Mouse (Mus musculus) intestine, postnatal 0 days (tissue): ENCODE measurements around the gene Klb. TPM values are rescaled to one million over a fixed set of nuclear protein-coding genes. Genes with fewer than 3 reads are reported as not detected.

Experiments
- ATAC-seq: fragments of 200-750 bp; cut with Nextera tagmentation; 2 replicates; pipeline ENCODE4 v1.8.0; 2017; ENCODE audit warnings: mild to moderate bottlenecking, moderate TSS enrichment, moderate library complexity
- H3K27ac ChIP-seq: fragments of 300-500 bp; sonication (generic); 2 replicates; pipeline ENCODE4 v1.5.1; 2014; ENCODE audit warnings: mild to moderate bottlenecking, low read depth, low read length, moderate library complexity
- H3K27me3 ChIP-seq: fragments of 300-500 bp; sonication (generic); replicated peaks from 2 replicates; pipeline ENCODE4 v1.6.1; 2014; ENCODE audit warnings: low read length, mixed read lengths; ENCODE audit not compliant: control insufficient read depth, insufficient read depth
- H3K36me3 ChIP-seq: fragments of 300-500 bp; sonication (generic); 2 replicates; pipeline ENCODE4 v1.6.1; 2014; ENCODE audit warnings: mild to moderate bottlenecking, moderate library complexity; ENCODE audit not compliant: control insufficient read depth, insufficient read depth
- H3K4me1 ChIP-seq: fragments of 300-500 bp; sonication (generic); replicated peaks from 2 replicates; pipeline ENCODE4 v1.6.1; 2014; ENCODE audit warnings: antibody characterized with exemption, low read length, mixed read lengths; ENCODE audit not compliant: control insufficient read depth, insufficient read depth
- H3K4me2 ChIP-seq: fragments of 300-500 bp; sonication (generic); replicated peaks from 2 replicates; pipeline ENCODE4 v1.6.1; 2014; ENCODE audit warnings: low read depth, mild to moderate bottlenecking, moderate library complexity
- H3K4me3 ChIP-seq: fragments of 300-500 bp; sonication (generic); 2 replicates; pipeline ENCODE4 v1.5.1; 2014; ENCODE audit warnings: low read depth, low read length
- H3K9ac ChIP-seq: fragments of 300-500 bp; sonication (generic); 2 replicates; pipeline ENCODE4 v1.6.1; 2014; ENCODE audit warnings: mild to moderate bottlenecking, low read depth, low read length
- H3K9me3 ChIP-seq: fragments of 300-500 bp; sonication (generic); 2 replicates; pipeline ENCODE4 v1.6.1; 2016; ENCODE audit warnings: mixed run types; ENCODE audit not compliant: control insufficient read depth
- CTCF ChIP-seq: sonication (generic); IDR thresholded peaks from 2 replicates; pipeline ENCODE4 v1.5.1; 2016; ENCODE audit warnings: low read depth, mild to moderate bottlenecking, control low read depth, antibody characterized with exemption, moderate library complexity
- WGBS: fragments of 180-500 bp; shearing (Covaris S2); extraction: QIAGEN DNeasy Blood & Tissue Kit; methylation state at CpG from one replicate; pipeline ENCODE4 v1.1.7; 2014; 5-methylcytosine and 5-hydroxymethylcytosine counted together
- polyA plus RNA-seq: library from polyadenylated mRNA; unstranded; fragments of >200 nt; fragmentation: Nextera tagmentation; extraction: Ambion mirVana; gene quantifications from 2 replicates; pipeline ENCODE4 v1.2.1, GENCODE M21; 2015

The Klb gene
- polyA plus RNA-seq, 1 experiment from 2014 or later = 2.6 TPM

GRCm38 (mm10) chr5:65425251-65425650 lies 77.1 kb downstream of the Klb start:
- TF ChIP-seq CTCF = no peak
- Histone ChIP-seq H3K9me3 (no peaks in the 10 kb centered on the region), H3K4me2 (no peak overlapping the region), H3K9ac (no peak overlapping the region), H3K27me3 (no peaks in the 10 kb centered on the region), H3K27ac (peak overlapping the region; percentile 57; the same call in 1 of the 2 replicates), H3K36me3 (peaks cover 33% of the 10 kb centered on the region), H3K4me1 (no peaks in the 10 kb centered on the region), H3K4me3 (no peak overlapping the region)
- no peak for ATAC-seq
- WGBS = 54% methylated on average over 5 of the region's 5 CpGs

GRCm38 (mm10) chr5:65428321-65428720 lies 80.2 kb downstream of the Klb start:
- WGBS = 36% methylated on average over 4 of the region's 4 CpGs
- peak overlapping the region; percentile 66 for H3K27ac ChIP-seq
- peaks cover 13% of the 10 kb centered on the region for H3K36me3 ChIP-seq
- peak overlapping the region; percentile 24; the same call in 1 of the 2 replicates for H3K4me2 ChIP-seq
- 0 out of 2 replicates have a peak, but pooled peaks have one; percentile 18 for ATAC-seq
- H3K9ac ChIP-seq = no peak overlapping the region
- no peak overlapping the region for H3K4me3 ChIP-seq
- 0 out of 2 replicates have a peak, but pooled peaks cover 6% of the 10 kb centered on the region for H3K4me1 ChIP-seq
- no peaks in the 10 kb centered on the region for H3K9me3 ChIP-seq
- no peaks in the 10 kb centered on the region for H3K27me3 ChIP-seq
- TF ChIP-seq CTCF = no peak

GRCm38 (mm10) chr5:65429441-65429840 lies 81.3 kb downstream of the Klb start:
- Histone ChIP-seq H3K36me3 (peaks cover 11% of the 10 kb centered on the region; the same call in 1 of the 2 replicates), H3K9ac (no peak overlapping the region), H3K27ac (no peak overlapping the region; the same call in 1 of the 2 replicates)

More at GRCm38 (mm10) chr5:65429441-65429840, 81.3 kb downstream of the Klb start:
- WGBS = 51% methylated on average over 5 of the region's 5 CpGs
- ATAC-seq = peak; percentile 62
- no peak for TF ChIP-seq CTCF
- 0 out of 2 replicates have a peak overlapping the region, but pooled peaks have one; percentile 17 for H3K4me2 ChIP-seq
- H3K27me3 ChIP-seq = no peaks in the 10 kb centered on the region
- H3K9me3 ChIP-seq = no peaks in the 10 kb centered on the region
- H3K4me1 ChIP-seq = 0 out of 2 replicates have a peak, but pooled peaks cover 6% of the 10 kb centered on the region
- no peak overlapping the region for H3K4me3 ChIP-seq

Other genes starting within 250 kb of the Klb start
- 7.7 and 8.1 TPM in 2 replicates for gene Klhl5, start 240.8 kb upstream of the Klb start, polyA plus RNA-seq
- 1.7 TPM in 2 replicates for gene Wdr19, start 148.6 kb upstream of the Klb start, polyA plus RNA-seq
- 28.9 and 32.5 TPM in 2 replicates for gene Rfc1, start 12.6 kb upstream of the Klb start, polyA plus RNA-seq
- gene Rpl9, start 43.1 kb downstream of the Klb start, polyA plus RNA-seq = 650 and 657 TPM in 2 replicates
- 40.6 and 41.9 TPM in 2 replicates for gene Lias, start 43.2 kb downstream of the Klb start, polyA plus RNA-seq
- 298 and 303 TPM in 2 replicates for gene Ugdh, start 87.6 kb downstream of the Klb start, polyA plus RNA-seq
- gene Gm43552, start 144.5 kb downstream of the Klb start, polyA plus RNA-seq = not detected in 2 replicates
- gene Smim14, start 188.9 kb downstream of the Klb start, polyA plus RNA-seq = 250 and 257 TPM in 2 replicates
- gene Ube2k, start 188.9 kb downstream of the Klb start, polyA plus RNA-seq = 102 and 111 TPM in 2 replicates